Mouse (Mus musculus) embryo, embryonic 11 days (tissue): Measurements from ENCODE around the gene Syce1.
"Not testable (repeated sequence)": the region's sequence is repeated elsewhere in the genome, so short reads cannot be mapped to it uniquely, and the experiment has no call there.

Source experiments
- DNase-seq: peaks from one replicate; pipeline ENCODE4 v3.0.0-alpha.2; 2015

Syce1 gene

GRCm38 (mm10) chr7:140765888-140766739 is 21.5 kb downstream of the Syce1 start:
- no peak for DNase-seq

DNA sequence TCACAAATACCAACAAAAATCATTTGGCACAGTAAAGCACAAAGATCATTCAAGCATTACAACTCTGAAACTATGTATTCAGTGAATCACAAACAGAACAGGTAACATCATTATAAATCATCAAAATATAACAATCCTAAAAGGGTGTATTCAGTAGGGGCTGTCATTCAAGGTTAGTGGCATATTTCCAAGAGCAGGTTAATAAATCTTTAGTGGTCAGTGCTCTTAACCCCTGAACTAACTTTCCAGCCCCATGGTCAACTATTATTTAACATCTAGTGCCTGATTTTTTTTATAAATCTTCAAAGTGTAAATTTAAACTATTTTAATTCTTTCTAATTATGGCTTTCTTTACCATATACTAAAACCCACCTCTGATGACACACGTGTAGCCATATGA is 22.3 kb downstream of the Syce1 start:
- DNase-seq: not testable (repeated sequence)

GRCm38 (mm10) chr7:140763447-140764020 is 24.1 kb downstream of the Syce1 start, which contains the start of gene Cyp2e1:
Cyp2e1 (plus strand) TSS chr7:140763739.
- no peak for DNase-seq

DNA sequence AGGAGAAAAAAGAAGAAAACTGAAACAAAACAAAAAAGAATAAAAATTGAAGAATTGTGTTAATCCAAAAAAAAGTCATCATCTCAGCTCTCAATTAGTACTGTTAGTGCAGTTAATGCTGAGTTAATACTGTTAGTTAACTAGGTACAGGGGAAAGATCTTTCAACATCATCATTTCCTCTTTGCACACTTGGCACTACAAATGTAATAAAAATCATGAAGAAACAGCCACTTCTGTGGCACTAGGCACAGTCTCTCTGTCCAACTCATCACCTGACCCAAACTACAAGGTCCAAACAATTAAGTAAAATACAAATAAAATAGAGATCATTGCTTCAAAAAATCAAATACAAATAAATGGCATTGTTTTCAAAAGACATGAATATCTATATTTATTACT is 27.0 kb downstream of the Syce1 start:
- DNase-seq: no peak

DNA sequence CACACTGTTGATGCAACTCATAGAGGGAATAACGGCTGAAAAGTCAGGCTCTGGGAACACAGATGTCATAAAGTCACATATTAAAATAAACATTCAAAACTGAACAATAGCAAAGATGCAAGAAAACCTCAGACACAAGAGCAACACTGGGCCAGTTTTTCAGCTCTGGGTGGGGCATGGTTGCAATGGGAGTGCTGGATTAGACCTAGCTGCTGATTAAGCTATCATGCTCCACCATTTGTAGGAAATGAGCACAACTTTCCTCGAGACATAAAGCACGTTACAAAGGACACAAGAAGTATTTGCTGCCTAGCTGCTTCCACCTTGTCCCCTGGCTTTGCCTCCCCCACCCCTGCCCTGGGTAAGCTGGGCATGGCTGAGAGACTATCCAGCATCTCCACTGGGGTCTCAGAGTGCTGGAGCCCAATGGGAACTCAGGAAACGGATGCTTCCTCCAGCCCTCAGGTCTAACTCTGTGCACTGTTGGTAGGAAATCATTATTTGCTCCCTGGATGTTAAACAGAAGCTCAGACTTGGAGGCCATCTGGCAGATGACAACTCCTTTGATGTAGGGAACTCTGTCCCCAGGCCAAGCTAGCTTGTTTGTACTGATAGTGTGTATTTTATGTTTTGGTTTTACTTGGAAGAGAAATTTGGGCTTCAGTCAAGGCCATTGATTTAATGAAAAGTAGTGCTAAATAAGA is 31.3 kb downstream of the Syce1 start:
- DNase-seq: no peak

- no peak for DNase-seq
Observed at GRCm38 (mm10) chr7:140754556-140754955, 33.1 kb downstream of the Syce1 start.

DNA sequence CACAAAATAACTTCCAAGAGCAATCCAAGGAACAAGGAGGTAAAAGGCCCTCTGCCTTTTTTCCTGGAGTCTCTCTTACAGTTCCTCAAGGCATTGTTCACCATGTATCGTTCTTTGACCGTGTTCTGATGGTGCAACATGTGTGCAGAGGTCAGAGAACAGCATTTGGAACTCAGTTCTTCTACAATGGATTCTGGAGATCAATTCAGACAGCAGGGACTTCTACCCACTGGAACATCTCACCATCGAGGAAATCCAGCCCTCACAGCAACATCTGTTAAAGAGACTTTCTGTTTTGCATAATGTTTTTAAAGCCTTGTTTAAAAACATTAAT is 38.9 kb downstream of the Syce1 start:
- DNase-seq: no peak

GRCm38 (mm10) chr7:140748116-140748826 is 39.4 kb downstream of the Syce1 start:
- no peak for DNase-seq

GRCm38 (mm10) chr7:140747402-140747801 is 40.2 kb downstream of the Syce1 start:
- no peak for DNase-seq

GRCm38 (mm10) chr7:140733162-140733561 is 54.5 kb downstream of the Syce1 start:
- DNase-seq: no peak
